Mouse (Mus musculus) heart, embryonic 10.5 days (tissue): ENCODE data around the gene Fsd1. TPM values are rescaled to one million over a fixed set of nuclear protein-coding genes. Genes with fewer than 3 reads are reported as not detected.
"Not testable (repeated sequence)": the region's sequence is repeated elsewhere in the genome, so short reads cannot be mapped to it uniquely, and the experiment has no call there.

ENCODE experiments used
- DNase-seq: peaks from one replicate; pipeline ENCODE4 v3.0.0-alpha.2; 2017; ENCODE audit warnings: low spot score
- H3K27ac ChIP-seq: fragments of 300-500 bp; sonication (generic); 2 replicates; pipeline ENCODE4 v1.5.1; 2016; ENCODE audit warnings: mild to moderate bottlenecking
- H3K27me3 ChIP-seq: fragments of 300-500 bp; sonication (generic); 2 replicates; pipeline ENCODE4 v1.6.1; 2016; ENCODE audit warnings: mild to moderate bottlenecking; ENCODE audit not compliant: poor library complexity, insufficient read depth, severe bottlenecking
- H3K36me3 ChIP-seq: fragments of 300-500 bp; sonication (generic); 2 replicates; pipeline ENCODE4 v1.6.1; 2016; ENCODE audit warnings: mild to moderate bottlenecking, moderate library complexity
- H3K4me1 ChIP-seq: fragments of 300-500 bp; sonication (generic); 2 replicates; pipeline ENCODE4 v1.6.1; 2016; ENCODE audit warnings: mild to moderate bottlenecking
- H3K4me3 ChIP-seq: fragments of 300-500 bp; sonication (generic); 2 replicates; pipeline ENCODE4 v1.5.1; 2016; ENCODE audit warnings: mild to moderate bottlenecking, moderate library complexity
- H3K9me3 ChIP-seq: fragments of 300-500 bp; sonication (generic); 2 replicates; pipeline ENCODE4 v1.6.1; 2016; ENCODE audit warnings: mild to moderate bottlenecking, moderate library complexity
- WGBS: fragments of 180-500 bp; shearing (Covaris S2); methylation state at CpG from one replicate; pipeline ENCODE4 v1.1.7; 2016; 5-methylcytosine and 5-hydroxymethylcytosine counted together
- polyA plus RNA-seq: library from polyadenylated mRNA; unstranded; fragments of >200 nt; fragmentation: Nextera tagmentation; extraction: Ambion mirVana; gene quantifications from 2 replicates; pipeline ENCODE4 v1.2.1, GENCODE M21; 2016

Fsd1 gene
- polyA plus RNA-seq, result 8.4 and 23.2 TPM in 2 replicates

- no peak for DNase-seq
- Histone ChIP-seq H3K27me3 (peaks cover 34% of the 10 kb centered on the region; the same call in 1 of the 2 replicates), H3K4me1 (peaks cover 9% of the 10 kb centered on the region), H3K36me3 (no peaks in the 10 kb centered on the region), H3K4me3 (peak within 1 kb of the TSS; percentile 60), H3K27ac (peak within 1 kb of the TSS; percentile 47; the same call in 1 of the 2 replicates), H3K9me3 (no peaks in the 10 kb centered on the region; the same call in 1 of the 2 replicates)
- 9% methylated on average over 35 of the region's 35 CpGs for WGBS
These were observed at the start of gene Fsd1 for GRCm38 (mm10) chr17:55986030-55986961. Gene Fsd1 (plus strand): TSS chr17:55986509.

DNA sequence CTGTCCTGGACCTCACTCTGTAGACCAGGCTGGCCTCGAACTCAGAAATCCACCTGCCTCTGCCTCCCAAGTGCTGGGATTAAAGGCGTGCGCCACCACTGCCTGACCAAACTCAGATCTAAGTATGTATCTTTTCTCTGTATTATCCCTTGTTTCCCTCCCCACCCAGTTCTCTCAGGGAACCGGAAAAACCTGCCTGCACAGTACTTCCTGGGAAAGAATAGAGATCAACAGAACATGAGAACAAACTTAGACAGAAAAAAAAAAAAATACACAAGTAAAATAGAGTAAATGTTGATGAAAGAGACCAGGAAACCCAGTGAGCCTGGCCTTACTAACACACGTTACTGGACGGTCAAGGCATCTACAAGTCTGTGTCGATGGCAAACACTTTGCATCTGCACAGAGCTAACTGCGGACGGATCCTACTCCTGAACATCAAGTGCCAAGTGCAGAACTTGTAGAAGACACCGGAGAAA is 41.9 kb upstream of the Fsd1 start:
- 28% methylated on average over 10 of the region's 10 CpGs for WGBS
- peak overlapping the region; percentile 87; the same call in 1 of the 2 replicates for H3K27ac ChIP-seq
- H3K9me3 ChIP-seq, result not testable (repeated sequence)

DNA sequence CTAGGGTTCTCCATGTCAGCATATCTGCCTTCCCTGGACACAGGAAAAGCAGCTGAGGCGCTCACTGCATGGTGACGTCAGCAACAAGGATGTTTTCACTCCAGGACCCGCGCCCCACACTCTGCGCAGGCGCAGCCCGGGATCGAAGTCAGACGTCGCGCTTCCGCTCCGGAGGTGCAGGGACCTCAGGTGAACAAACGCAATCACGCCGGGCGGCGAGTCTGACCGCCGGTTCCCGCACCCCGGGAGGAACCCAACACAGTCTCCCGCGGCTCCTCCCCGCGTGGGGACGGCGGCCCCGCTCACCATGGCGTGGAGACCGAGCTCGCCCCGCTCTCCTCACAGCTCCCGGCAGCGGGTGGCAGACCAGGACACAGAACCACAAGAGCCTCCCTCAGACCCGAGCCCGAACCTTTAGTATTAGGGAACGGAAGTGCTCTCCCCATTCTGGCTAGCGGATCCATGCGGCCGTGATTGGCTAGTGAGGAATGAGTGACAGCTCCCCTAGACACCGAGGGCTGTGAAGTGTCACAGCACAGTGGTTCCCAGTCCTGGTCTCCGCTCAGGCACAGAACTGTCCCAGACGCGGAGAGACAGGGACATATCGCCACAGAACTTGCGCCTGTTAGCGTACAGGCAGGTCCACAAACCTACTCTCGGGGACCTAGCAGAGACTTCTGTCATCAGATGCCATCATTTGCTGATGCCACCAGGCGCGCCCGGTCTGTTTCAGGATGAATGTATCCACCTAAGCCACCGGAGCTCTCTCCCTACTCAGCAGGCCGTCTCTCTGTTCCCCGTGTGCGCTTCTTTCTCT is 41.2 kb upstream of the Fsd1 start:
- not testable (repeated sequence) for H3K27me3 ChIP-seq, H3K4me1 ChIP-seq, H3K9me3 ChIP-seq
- DNase-seq, result peak; percentile 95
- H3K27ac ChIP-seq, result peak overlapping the region; percentile 87
- WGBS, result under 1% methylated on average over 56 of the region's 56 CpGs
- H3K36me3 ChIP-seq, result peaks cover 14% of the 10 kb centered on the region
- peak overlapping the region; percentile 62 for H3K4me3 ChIP-seq

More for the DNA sequence above, 41.9 kb upstream of the Fsd1 start:
- DNase-seq, H3K27me3 ChIP-seq, H3K4me1 ChIP-seq: not testable (repeated sequence)
- H3K36me3 ChIP-seq, result peaks cover 20% of the 10 kb centered on the region
- peak overlapping the region; percentile 62 for H3K4me3 ChIP-seq

GRCm38 (mm10) chr17:55945696-55946095 is 40.6 kb upstream of the Fsd1 start:
- Histone ChIP-seq H3K27me3 (peaks cover 4% of the 10 kb centered on the region; the same call in 1 of the 2 replicates), H3K27ac (peak overlapping the region; percentile 87), H3K4me1 (peaks cover 8% of the 10 kb centered on the region; the same call in 1 of the 2 replicates), H3K4me3 (peak overlapping the region; percentile 62), H3K9me3 (no peaks in the 10 kb centered on the region), H3K36me3 (peaks cover 9% of the 10 kb centered on the region)
- WGBS, result 44% methylated on average over 5 of the region's 5 CpGs
- no peak for DNase-seq

DNA sequence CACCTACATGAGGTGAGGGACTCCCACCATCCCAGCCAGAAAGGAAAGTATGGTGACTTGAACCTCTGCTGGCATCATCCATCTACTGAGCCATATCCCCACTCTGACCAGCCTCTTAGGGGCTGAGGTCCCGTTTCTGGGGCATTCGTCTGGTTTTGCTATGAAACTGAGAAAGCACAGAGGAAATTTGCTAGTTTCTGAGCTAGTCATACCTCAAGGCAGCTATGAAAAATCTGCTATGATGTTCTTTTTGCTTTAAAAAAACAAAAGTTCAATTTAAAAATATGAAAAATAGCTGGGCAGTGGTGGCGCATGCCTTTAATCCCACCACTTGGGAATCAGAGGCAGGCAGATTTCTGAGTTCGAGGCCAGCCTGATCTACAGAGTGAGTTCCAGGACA is 37.7 kb upstream of the Fsd1 start:
- Histone ChIP-seq H3K27me3 (peaks cover 15% of the 10 kb centered on the region; the same call in 1 of the 2 replicates), H3K36me3 (no peaks in the 10 kb centered on the region), H3K27ac (no peak overlapping the region), H3K9me3 (no peaks in the 10 kb centered on the region), H3K4me1 (peaks cover 8% of the 10 kb centered on the region; the same call in 1 of the 2 replicates), H3K4me3 (no peak overlapping the region)
- 80% methylated on average over 4 of the region's 4 CpGs for WGBS
- no peak for DNase-seq

- no peak for DNase-seq
- no peak within 1 kb of the TSS for H3K4me3 ChIP-seq
- WGBS, result 87% methylated on average over 2 of the region's 2 CpGs
- H3K9me3 ChIP-seq, result no peaks in the 10 kb centered on the region
- no peak within 1 kb of the TSS for H3K27ac ChIP-seq
- peaks cover 8% of the 10 kb centered on the region; the same call in 1 of the 2 replicates for H3K4me1 ChIP-seq
- H3K27me3 ChIP-seq, result peaks cover 22% of the 10 kb centered on the region
- no peaks in the 10 kb centered on the region for H3K36me3 ChIP-seq
These were observed 36.9 kb upstream of the Fsd1 start, which contains the start of gene Zfp119b for GRCm38 (mm10) chr17:55949400-55949799. Gene Zfp119b (minus strand): TSS chr17:55949500.

- no peaks in the 10 kb centered on the region for H3K36me3 ChIP-seq
- 72% methylated on average over 9 of the region's 9 CpGs for WGBS
- DNase-seq, result no peak
These were observed 35.7 kb upstream of the Fsd1 start for GRCm38 (mm10) chr17:55950601-55951000.

DNA sequence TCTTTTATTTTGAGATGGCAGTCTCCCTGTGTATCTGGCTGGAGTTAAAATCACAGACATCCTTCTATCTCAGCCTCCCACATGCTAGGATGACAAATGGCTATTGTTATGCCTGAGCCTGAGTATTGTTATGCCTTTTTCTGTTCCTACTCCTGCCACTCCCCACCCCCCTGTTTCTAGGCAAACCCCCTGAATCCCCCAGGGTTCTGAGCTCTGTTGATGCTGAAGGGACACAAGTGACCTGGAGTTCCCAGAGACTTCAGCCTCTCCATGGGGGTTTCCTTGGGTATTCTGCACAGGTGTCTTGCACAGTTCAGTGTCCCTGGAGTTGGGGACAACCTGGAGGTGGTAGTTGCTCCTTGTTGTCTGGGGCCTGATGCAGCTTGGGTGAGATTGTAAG is 34.3 kb upstream of the Fsd1 start:
- H3K4me1 ChIP-seq, result peaks cover 9% of the 10 kb centered on the region
- peaks cover 34% of the 10 kb centered on the region for H3K27me3 ChIP-seq
- DNase-seq, result no peak
- no peak overlapping the region for H3K27ac ChIP-seq
- H3K36me3 ChIP-seq, result no peaks in the 10 kb centered on the region
- H3K9me3 ChIP-seq, result no peaks in the 10 kb centered on the region
- no peak overlapping the region for H3K4me3 ChIP-seq

More at GRCm38 (mm10) chr17:55950601-55951000, 35.7 kb upstream of the Fsd1 start:
- Histone ChIP-seq H3K27ac (no peak overlapping the region), H3K9me3 (no peaks in the 10 kb centered on the region), H3K4me3 (no peak overlapping the region), H3K4me1 (peaks cover 4% of the 10 kb centered on the region; the same call in 1 of the 2 replicates), H3K27me3 (peaks cover 34% of the 10 kb centered on the region)

- Histone ChIP-seq H3K9me3 (no peaks in the 10 kb centered on the region), H3K27ac (no peak within 1 kb of the TSS), H3K4me1 (peaks cover 9% of the 10 kb centered on the region), H3K4me3 (no peak within 1 kb of the TSS), H3K36me3 (no peaks in the 10 kb centered on the region), H3K27me3 (peaks cover 34% of the 10 kb centered on the region)
- WGBS, result 70% methylated on average over 6 of the region's 6 CpGs
- peak; percentile 71 for DNase-seq
These were observed 33.8 kb upstream of the Fsd1 start, which contains the start of gene Ebi3 for GRCm38 (mm10) chr17:55952447-55953027. Gene Ebi3 (plus strand): TSS chr17:55952640.

DNA sequence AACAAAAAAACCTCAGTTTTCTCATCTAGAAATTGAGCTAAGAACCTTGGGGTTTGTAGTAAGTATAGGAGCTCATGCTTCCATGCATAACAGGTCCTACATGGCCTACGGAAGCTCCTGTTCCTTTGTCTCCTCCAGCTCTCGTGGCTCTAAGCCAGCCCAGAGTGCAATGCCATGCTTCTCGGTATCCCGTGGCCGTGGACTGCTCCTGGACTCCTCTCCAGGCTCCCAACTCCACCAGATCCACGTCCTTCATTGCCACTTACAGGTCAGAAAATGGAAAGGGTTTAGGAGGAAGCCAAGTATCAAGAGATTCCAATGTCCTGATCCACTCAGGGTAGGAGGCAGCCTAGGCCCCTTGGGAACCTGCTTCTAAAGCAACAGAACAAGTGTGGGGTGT is 32.6 kb upstream of the Fsd1 start:
- H3K4me3 ChIP-seq, result no peak overlapping the region
- H3K4me1 ChIP-seq, result peaks cover 12% of the 10 kb centered on the region
- DNase-seq, result no peak
- no peaks in the 10 kb centered on the region for H3K36me3 ChIP-seq
- 72% methylated on average over 6 of the region's 6 CpGs for WGBS
- H3K27ac ChIP-seq, result no peak overlapping the region
- H3K9me3 ChIP-seq, result no peaks in the 10 kb centered on the region
- H3K27me3 ChIP-seq, result peaks cover 34% of the 10 kb centered on the region

DNA sequence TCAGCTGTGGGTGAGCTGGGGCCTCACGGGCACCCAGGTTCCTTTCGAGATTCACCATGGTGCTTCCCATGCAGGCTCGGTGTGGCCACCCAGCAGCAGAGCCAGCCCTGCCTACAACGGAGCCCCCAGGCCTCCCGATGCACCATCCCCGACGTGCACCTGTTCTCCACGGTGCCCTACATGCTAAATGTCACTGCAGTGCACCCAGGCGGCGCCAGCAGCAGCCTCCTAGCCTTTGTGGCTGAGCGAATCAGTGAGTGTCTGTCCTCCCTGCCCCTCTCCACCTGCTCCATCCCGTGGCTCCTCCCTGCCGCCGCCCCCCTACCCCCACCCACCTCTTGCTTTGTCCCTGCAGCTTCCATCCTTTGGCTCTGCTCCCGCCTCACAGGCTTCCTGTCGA is 32.1 kb upstream of the Fsd1 start:
- no peak for DNase-seq
- WGBS, result 34% methylated on average over 16 of the region's 16 CpGs
- H3K27ac ChIP-seq, result no peak overlapping the region
- H3K4me1 ChIP-seq, result peaks cover 12% of the 10 kb centered on the region
- no peaks in the 10 kb centered on the region for H3K9me3 ChIP-seq
- H3K36me3 ChIP-seq, result no peaks in the 10 kb centered on the region
- H3K4me3 ChIP-seq, result no peak overlapping the region
- peaks cover 34% of the 10 kb centered on the region for H3K27me3 ChIP-seq

DNA sequence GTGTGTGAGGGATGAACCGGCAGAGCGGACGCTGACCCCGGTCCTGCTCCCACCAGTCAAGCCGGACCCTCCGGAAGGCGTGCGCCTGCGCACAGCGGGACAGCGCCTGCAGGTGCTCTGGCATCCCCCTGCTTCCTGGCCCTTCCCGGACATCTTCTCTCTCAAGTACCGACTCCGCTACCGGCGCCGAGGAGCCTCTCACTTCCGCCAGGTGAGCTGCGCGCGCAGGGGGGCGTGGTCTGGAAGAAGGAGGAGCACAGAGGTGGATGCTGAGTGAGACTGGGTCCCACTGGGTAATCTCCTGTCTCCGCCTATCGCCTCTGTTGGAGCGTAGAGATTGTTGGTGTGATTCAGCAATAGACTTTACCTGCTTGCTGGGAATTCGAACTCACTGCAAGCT is 30.2 kb upstream of the Fsd1 start:
- Histone ChIP-seq H3K9me3 (no peaks in the 10 kb centered on the region), H3K27ac (peak overlapping the region; percentile 11; the same call in 1 of the 2 replicates), H3K4me1 (peaks cover 19% of the 10 kb centered on the region), H3K36me3 (peaks cover 5% of the 10 kb centered on the region; the same call in 1 of the 2 replicates), H3K4me3 (peak overlapping the region; percentile 61), H3K27me3 (peaks cover 29% of the 10 kb centered on the region)
- peak; percentile 87 for DNase-seq
- 1% methylated on average over 26 of the region's 26 CpGs for WGBS
